Mouse (Mus musculus): Measurements from ENCODE around the gene Nsg2.

Nsg2 gene

GRCm38 (mm10) chr11:32011867-32012603, 11.8 kb downstream of the Nsg2 start:
- no peak for DNase-seq (ENCODE audit: extremely low read depth, low read depth)

DNA sequence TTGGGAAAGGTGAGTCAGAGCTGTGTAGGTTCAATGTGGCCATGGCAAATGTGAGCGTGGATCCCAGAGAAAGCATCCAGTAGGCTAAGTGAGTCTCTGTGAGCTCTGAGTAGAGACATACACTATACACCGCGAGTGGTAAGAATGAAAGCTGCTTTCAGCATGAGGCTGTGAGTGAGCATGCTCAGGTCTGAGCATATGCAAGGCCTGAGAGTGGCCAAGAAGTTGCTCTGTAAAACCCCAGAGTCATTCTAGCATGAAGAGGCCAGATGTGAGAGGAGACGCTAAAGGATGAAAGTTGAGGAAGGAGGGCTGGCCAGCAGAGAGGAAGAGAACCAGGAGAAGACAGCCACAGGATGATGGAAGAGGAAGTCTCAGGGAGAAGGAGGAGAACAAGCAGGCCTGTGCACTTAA, 12.8 kb downstream of the Nsg2 start:
- DNase-seq (ENCODE audit: extremely low read depth, low read depth), result no peak

- no peak for DNase-seq (ENCODE audit: extremely low read depth, low read depth)
Observed at GRCm38 (mm10) chr11:32013561-32013960, 13.3 kb downstream of the Nsg2 start.

DNA sequence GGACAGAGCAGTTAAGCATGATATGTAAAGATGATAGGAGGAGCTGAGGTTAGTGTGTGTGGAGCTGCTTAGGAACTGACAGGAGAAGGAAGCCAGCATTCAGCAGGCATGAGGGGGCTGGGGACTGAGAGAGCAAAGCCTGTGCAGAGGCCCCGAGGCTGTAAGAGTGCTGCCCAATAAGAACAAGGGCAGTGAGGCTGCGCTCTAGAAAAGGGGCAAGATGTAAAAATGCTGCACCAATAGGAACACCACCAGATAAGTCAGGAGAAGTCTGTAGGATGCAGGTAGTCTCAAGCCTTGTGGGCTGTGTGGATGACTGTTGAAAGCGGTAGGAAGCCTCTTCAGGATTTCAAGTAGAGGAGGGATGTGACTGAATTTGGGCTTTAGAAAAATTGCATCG, 17.9 kb downstream of the Nsg2 start:
- no peak for DNase-seq (ENCODE audit: extremely low read depth, low read depth)

- no peak for DNase-seq (ENCODE audit: extremely low read depth, low read depth)
Observed at GRCm38 (mm10) chr11:32020031-32020965, 20.0 kb downstream of the Nsg2 start.

DNA sequence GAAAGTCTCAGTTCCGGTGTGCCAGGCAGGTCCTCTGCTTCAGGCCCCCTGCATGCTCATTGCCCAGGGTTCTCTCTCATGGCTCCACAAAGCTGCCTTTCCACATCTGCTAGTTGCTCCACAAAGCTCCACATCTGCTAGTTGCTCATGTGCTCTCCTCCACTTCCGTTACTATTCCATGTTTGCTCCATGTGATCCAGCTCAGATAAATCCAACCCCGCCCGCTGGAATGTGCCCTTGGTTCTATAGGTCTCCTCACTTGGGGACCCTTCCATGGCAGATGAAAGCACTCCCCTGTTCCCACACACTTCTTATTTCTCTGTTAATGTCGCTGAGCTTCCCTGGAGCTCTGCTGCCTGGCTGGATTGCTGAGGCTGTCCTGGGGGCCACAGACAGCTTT, 26.4 kb downstream of the Nsg2 start:
- DNase-seq (ENCODE audit: extremely low read depth, low read depth), result no peak

DNA sequence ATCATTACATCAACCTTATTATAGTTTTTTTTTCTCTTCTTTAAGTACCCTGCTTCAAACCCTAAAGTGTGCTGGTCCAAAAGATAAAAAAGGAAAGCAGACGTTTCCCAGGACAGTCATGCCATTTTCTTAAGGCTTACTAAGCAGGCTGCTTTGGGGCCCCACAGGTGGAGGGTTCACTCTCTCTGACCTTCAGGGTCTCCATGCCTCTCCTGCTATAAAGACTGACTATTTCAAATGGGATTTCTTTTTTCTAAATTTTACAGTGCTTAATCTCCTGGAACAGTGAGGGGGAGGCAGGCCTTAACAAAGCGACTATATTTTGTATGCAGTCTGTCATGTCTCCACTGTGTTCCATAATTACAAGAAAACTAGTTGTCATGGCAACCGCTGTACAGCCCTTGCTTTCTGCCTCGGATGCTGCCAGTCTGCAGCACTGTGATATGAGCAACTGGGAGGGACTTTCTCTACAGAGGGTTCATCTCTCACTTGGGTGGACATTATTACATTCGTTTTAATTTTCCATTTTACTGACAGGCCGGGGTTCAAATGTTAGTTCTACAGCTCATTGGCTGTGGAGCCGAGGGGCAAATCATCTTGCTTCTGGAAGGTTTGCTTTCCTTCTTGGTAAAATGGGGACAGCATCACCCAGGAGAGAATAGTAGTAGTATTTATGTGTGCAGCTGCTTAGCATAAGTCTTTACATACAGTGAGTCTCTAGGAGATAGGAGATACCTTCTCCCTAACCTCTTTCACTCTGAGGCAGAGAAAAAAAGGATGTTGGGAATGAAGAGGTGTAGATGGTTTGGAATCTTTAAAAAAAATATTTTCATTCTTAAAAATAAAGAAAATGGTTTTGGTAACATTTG, 27.4 kb downstream of the Nsg2 start:
- no peak for DNase-seq (ENCODE audit: extremely low read depth, low read depth)

- no peak for DNase-seq (ENCODE audit: extremely low read depth, low read depth)
Observed at GRCm38 (mm10) chr11:32028605-32029004, 28.3 kb downstream of the Nsg2 start.

DNA sequence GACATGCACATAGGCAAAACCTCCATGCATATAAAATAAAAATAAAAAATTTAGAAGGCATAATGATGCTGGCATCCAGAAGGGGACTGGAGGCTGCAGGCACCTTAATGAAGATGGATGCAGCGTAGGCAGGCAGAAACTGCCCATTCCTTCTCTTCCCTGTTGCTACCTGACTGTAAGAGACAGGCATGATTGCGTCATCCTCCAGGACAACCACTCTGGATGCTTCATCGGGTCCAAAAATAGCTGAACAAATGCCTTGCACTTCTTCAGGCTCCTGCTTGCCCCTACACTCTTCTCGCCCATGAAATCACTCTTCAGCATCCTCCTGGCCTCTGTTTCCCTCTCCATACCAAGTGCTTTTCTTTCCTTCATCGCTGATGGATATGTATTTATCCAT, 29.1 kb downstream of the Nsg2 start:
- DNase-seq (ENCODE audit: extremely low read depth, low read depth), result no peak

DNA sequence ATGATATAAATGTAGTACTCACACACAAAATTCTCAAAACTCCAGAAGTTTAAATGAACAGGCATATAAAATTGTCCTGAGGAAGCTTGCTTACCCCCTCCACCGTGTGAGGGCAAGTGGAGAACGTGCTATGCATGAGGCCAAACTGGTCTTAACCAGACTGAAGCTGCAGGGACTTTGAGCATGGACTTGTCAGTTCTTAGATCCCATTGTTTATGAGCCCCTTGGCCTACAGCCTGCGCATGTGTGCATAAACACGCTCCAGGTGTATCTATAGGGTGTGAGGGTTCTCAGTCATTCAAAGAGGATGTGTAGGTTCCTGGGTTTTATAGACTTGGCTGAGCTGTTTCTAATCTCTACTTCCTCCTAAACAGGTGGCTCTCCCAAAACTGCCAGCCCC, 31.1 kb downstream of the Nsg2 start:
- DNase-seq (ENCODE audit: extremely low read depth, low read depth), result no peak

DNA sequence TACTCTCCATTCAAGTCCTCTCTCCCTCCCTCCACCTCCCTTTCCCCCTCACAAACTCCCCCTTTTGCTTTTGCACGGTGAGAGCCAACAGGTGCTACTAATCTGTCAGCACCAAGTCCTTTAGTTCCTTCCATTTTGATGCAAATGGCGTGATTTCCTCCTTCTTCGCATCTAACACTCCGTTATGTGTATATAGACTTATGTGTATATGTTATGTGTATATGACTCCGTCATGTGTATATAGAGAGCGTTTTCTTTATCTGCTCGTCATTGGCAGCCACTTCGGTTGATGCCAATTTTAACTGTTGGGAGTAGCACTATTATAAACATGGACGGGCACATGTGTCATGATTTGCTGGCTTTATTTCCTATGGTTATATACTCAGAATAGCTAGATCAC, 31.8 kb downstream of the Nsg2 start:
- DNase-seq (ENCODE audit: extremely low read depth, low read depth), result no peak

DNA sequence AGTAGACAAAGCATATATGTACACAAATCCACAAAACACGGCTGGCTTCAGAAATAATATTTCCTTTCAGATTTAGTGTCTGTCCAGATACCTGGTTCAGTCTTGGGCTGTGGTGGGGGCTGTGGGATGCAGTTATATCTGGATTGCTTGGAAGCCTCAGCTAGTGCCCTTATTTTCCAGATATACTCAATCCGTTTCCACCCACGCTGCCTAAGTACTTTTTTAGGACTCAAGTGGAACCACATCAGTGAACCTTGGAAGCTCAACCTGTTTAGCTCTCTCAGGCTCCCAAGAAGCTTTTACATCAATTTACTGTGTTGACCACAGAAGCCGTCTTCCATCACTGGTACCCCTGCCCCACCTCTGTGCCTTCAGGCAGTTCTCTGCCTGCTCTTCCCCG, 35.6 kb downstream of the Nsg2 start:
- no peak for DNase-seq (ENCODE audit: extremely low read depth, low read depth)

DNA sequence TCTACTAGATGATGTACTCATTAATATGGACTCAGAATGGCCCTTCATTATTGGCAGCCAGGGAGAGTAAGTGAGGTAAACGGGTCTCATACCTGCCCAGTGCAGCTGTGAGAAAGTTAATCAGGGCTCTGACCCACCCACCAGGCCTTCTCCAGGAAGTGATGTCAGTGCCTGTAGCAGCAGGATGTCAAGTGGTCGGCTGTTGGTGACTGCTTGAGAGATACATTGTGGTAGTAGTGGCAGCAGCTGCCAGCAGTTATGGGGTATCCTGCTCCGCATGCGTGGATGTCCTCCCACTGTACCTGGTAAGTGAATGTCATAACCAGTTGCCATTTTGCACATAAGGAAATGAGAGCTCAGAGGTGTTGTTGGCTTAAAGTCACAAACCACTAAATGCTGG, 39.4 kb downstream of the Nsg2 start:
- no peak for DNase-seq (ENCODE audit: extremely low read depth, low read depth)

DNA sequence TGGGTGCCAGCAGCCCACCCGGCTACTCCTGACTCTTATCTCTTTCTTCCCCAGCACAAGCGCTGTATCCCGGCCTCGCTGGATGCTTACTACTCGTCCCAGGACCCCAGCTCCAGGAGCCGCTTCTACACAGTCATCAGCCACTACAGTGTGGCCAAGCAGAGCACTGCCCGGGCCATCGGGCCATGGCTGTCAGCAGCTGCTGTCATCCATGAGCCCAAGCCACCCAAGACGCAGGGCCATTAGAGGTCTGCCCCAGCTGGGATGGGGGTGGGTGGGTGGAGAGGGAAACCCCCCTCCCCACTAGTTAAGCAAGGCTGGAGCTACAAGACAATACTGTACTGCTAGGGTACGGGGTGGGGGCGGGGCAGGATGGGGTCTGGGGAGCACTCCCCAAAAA, 57.1 kb downstream of the Nsg2 start:
- no peak for DNase-seq (ENCODE audit: extremely low read depth, low read depth)

GRCm38 (mm10) chr11:32057861-32058260, 57.6 kb downstream of the Nsg2 start:
- no peak for DNase-seq (ENCODE audit: extremely low read depth, low read depth)

DNA sequence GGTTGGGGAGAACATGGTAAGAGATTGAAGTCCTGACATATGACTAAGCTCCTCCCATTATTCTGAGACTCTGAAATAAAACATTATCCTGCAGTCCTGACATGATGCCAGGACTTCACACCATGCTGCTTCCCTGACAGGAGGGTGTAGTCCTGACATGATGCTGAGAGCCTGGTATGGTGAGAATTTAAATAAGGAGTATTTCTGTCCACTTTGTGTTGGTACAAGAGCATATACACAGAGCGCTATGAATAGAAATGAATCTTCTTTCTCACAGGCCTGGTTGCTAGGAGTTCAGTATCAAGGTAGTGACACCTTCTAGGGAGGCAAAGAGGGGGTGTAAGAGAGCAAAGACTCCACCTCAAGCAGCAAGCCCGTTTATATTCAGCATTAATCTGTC, 60.8 kb downstream of the Nsg2 start:
- DNase-seq (ENCODE audit: extremely low read depth, low read depth), result no peak

DNA sequence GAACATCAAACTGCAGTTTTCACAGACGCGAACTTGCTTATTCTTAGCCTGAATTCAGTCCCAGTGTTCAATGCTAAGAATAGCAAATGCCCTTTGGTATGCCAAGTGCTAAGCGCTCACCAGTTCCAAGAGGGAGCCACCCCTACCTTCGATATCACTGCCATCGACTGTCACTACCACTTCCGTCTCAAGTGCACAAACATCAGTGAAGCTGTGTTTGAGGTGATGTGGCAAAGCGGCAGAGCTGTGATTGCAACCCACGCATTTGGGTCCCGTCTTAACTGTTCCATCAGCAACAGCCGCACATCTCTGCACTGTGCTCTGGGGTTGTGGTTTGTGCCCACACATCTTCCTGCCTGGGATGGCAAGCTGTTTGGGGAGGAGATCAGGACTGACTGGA, 61.6 kb downstream of the Nsg2 start:
- DNase-seq (ENCODE audit: extremely low read depth, low read depth), result no peak

GRCm38 (mm10) chr11:32063775-32064510, 63.7 kb downstream of the Nsg2 start:
- DNase-seq (ENCODE audit: extremely low read depth, low read depth), result no peak

- no peak for DNase-seq (ENCODE audit: extremely low read depth, low read depth)
Observed at GRCm38 (mm10) chr11:32064511-32064862, 64.2 kb downstream of the Nsg2 start.

DNA sequence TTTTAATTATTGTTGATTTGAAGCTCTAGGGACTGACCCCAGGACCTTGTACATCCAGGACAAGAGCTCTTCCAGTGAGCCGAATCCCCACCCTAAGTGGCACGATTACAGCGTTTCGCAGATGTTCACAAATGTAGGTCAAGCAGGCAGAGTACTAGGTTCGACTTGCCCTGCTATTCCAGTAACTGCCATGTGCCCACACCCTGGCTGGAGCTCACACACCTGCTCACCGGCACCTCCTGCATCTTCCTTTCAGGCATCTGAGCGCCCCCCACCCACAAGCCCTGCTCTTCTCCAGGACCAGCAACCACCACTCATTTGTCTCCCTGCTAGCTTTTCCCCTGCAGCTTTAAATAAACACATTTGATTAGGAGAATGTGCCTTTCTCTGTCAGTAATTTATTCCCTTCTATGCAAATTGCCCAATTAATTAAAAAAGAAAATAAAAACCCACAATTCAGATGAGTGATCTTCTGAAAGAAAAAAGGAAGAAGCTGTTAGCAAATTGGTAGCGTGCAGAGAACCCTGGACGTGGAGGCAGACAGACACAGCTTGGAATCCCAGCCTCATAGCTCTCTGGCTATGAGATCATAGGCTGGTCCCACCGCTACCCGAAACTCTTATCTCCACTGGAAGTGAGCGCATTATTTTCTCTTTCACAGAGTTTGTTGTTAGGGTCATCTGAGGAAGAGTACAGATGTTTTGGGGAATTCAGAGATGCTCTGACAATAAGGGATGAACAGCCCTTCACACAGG, 68.7 kb downstream of the Nsg2 start:
- no peak for DNase-seq (ENCODE audit: extremely low read depth, low read depth)
